Mouse (Mus musculus) layer of hippocampus, postnatal 14 days (tissue): ENCODE measurements around the gene Sorl1. TPM values are rescaled to one million over a fixed set of nuclear protein-coding genes. Genes with fewer than 3 reads are reported as not detected.
A peak's percentile ranks its signal among the peaks of the same experiment; 100 is the strongest.

ENCODE experiments used
- DNase-seq, 2 experiments: peaks; one replicate each; pipeline ENCODE4 v3.0.0; 2021 to 2022; ENCODE audit warnings: low spot score in 2 of 2, mixed read lengths in 1 of 2
- long read RNA-seq, 2 experiments: library from polyadenylated mRNA; stranded (forward); transcript quantifications; one replicate each; pipeline ENCODE4 v2.0.0; 2021
- total RNA-seq, 2 experiments: library from RNA; stranded (reverse); gene quantifications; 2 replicates each; pipeline ENCODE4 v1.2.3; 2021

Gene Sorl1
- 100 to 1,000 TPM; 135 to 139 TPM for total RNA-seq
- long read RNA-seq, experiment 1, full-length matches to known transcripts = 9 of 44 reads
- long read RNA-seq, experiment 1, partial matches to known transcripts = 21 of 44 reads
- long read RNA-seq, experiment 1, other reads (novel, unspliced or antisense) = 14 of 44 reads
- long read RNA-seq, experiment 2, full-length matches to known transcripts = 13 of 53 reads
- long read RNA-seq, experiment 2, partial matches to known transcripts = 22 of 53 reads
- long read RNA-seq, experiment 2, other reads (novel, unspliced or antisense) = 18 of 53 reads

GRCm38 (mm10) chr9:42123713-42124576 is at the start of gene Sorl1:
Gene Sorl1 (minus strand): TSS chr9:42124297.
- DNase-seq = peak; percentile 73 to 78

GRCm38 (mm10) chr9:42173781-42174180 is 49.7 kb upstream of the Sorl1 start:
- DNase-seq = no peak

DNA sequence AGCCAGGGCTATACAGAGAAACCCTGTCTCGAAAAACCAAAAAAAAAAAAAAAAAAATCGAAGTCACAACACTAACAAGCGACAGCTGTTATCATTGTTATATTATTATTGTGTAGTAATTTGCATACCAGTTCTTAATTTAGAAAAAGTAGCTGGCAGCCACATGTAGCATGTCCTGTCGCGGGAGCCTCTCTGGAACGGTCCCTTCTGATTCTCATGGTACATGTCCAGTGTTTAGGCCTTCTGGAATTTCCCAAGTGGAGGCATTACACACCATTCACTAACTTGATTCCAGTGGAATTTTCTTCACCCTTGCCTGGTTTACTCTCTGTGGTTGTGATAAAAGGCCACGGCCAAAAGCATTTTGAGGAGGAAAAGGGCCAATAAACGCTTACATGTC is 45.4 kb upstream of the Sorl1 start:
- no peak for DNase-seq

GRCm38 (mm10) chr9:42169025-42169424 is 44.9 kb upstream of the Sorl1 start:
- DNase-seq = no peak

- DNase-seq = no peak
Measured at GRCm38 (mm10) chr9:42164930-42165329, 40.8 kb upstream of the Sorl1 start.

- no peak for DNase-seq
Measured at GRCm38 (mm10) chr9:42163011-42163410, 38.9 kb upstream of the Sorl1 start.

- no peak for DNase-seq
Measured at GRCm38 (mm10) chr9:42159376-42159775, 35.3 kb upstream of the Sorl1 start.

GRCm38 (mm10) chr9:42158652-42159051 is 34.6 kb upstream of the Sorl1 start:
- DNase-seq = no peak

DNA sequence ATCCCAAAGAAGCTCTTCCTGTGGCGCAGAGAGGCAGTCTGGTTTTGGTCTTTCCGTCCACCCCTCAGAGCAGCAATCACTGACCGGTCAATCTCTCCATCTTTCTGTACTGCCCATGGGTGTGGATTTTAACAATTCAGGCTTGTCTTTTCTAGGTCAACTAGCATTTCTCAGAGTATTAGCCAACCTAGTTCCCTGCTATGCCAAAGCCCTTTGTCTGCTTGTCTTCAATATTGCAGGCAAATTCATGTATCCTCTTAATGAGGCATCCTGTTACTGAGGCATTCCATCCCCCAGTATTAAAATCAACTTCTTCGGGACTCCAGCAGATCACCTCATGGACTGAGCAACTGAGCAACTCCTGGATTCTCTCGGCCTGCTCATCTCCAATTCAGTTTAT is 33.9 kb upstream of the Sorl1 start:
- DNase-seq = no peak

- no peak for DNase-seq
Measured at GRCm38 (mm10) chr9:42156566-42156965, 32.5 kb upstream of the Sorl1 start.

DNA sequence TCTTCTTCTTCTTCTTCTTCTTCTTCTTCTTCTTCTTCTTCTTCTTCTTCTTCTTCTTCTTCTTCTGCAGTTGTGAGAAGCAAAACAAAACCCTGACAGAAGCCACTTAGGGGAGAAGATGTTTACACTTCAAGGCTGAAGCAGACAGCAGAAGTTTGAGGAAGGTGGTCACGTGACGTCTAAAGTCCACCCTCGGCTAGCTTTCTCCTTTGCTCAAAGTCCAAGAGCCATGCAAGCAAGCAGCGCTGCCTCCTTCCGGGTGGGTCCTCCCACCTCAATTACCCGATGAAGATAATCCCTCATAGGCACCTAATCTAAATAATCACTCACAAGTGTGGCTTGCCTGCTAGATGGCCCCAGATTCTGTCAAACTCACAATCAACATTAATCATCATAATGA is 30.6 kb upstream of the Sorl1 start:
- no peak for DNase-seq

DNA sequence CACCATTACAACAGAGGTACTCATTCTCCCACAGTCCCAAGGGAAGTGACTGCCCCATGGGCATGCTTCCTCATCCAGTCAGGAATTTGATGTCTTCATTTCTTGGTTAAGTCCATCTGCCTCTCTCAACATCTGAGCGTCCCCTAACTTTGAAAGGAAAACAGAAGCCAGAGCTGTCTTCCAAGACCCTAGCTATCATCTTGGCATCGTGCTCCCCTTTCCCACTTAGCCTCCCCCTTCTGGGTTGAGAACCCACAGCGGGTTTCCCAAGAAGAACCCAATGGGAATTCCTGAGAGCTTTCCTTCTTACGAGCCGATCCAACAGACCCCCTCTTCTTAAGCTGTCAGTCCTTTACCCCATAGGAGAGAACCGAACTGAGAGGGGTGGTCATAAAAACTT is 24.7 kb upstream of the Sorl1 start:
- DNase-seq = no peak

GRCm38 (mm10) chr9:42148036-42148435 is 23.9 kb upstream of the Sorl1 start:
- no peak for DNase-seq

DNA sequence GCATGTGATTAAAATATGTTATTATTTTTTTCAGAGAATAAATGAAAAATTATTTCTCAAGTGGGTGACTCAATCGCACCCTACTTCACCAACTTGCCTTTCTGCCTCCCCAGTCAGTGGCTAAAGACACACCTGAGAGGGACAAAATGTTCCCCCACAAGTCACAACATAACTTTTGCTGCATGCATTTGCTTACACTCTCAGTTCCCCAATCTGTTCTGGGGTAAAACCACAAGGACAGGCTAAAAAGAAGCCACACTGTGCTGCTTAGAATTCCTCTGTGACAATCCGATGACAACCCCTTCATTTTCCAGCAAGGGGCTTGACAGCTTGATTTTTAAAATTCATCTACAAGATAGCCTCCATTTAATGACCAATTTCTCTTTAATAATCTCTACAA is 22.4 kb upstream of the Sorl1 start:
- no peak for DNase-seq

DNA sequence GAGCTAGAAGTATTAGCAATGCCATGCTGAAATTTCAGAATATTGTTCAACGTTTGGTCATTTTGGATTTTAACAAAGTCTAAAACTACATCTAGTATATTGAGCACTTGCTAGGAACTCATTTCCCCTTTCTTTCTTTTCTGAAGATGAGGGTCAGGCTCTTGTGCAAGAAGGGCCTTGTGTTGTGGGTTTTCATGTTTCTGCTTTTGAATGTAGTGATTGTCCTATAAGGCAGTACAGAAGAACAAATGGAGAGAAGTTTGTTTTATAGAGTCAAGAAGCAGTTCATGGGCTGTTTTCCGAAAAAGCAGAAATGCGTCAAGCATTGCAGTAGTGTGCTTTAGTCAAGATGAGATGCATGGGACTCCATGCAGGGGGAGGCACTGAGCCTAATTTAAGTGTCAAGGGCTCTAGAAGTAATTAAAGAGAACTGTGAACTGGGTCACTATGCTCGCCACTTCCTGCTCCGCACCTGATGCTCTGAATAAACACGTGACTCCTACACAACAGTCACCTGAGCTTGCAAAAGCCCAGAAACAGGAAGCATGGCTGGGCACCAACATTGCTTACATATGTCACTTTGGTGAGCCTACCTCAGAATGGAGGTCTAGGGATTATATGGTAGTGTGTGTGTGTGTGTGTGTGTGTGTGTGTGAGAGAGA is 17.6 kb upstream of the Sorl1 start:
- no peak for DNase-seq

DNA sequence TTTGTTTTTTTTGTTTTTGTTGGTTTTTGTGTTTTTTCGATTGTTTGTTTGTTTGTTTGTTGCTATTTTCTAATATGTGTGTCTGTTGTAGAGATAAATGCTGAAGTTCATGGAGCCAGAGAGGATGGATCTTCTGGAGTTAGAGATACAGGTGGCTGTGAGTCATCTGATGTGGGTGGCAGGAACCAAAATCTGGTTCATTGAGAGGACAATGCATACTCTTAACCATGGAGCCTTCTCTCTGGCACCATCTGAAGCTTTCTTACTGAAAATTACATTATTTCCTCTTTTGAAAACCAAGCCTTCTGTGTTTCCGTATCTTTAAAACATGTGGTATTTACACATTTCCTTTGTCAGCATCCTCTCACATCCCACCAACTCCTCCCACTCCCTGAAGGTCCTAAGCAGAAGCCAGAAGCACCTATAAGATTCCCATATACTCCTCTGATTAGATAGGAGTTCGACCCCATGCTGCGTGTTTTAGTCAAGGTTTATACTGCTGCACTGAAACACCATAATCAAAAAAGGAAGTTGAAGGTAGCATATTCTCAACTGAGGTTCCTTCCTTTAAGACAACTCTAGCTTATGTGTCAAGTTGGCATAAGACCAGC is 14.3 kb upstream of the Sorl1 start:
- no peak for DNase-seq

DNA sequence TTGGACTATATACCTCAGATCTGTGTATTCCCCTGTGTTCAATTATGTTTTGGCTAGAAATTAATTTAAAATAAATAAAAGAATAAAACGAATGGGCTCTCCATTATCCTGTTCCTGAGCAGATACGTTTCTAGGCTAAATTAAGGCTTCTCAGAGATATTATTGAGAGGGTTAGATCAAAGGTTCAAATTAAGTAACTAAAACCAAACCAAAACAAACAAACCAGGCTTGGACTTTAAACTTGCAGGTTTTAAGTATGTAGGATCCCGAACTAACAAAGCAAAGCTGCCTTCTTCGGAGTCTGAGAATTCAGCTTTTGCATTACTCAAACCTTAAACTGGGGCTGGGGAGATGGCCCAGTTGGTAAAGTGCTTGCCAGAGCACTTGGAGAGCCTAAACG is 13.5 kb upstream of the Sorl1 start:
- DNase-seq = no peak

DNA sequence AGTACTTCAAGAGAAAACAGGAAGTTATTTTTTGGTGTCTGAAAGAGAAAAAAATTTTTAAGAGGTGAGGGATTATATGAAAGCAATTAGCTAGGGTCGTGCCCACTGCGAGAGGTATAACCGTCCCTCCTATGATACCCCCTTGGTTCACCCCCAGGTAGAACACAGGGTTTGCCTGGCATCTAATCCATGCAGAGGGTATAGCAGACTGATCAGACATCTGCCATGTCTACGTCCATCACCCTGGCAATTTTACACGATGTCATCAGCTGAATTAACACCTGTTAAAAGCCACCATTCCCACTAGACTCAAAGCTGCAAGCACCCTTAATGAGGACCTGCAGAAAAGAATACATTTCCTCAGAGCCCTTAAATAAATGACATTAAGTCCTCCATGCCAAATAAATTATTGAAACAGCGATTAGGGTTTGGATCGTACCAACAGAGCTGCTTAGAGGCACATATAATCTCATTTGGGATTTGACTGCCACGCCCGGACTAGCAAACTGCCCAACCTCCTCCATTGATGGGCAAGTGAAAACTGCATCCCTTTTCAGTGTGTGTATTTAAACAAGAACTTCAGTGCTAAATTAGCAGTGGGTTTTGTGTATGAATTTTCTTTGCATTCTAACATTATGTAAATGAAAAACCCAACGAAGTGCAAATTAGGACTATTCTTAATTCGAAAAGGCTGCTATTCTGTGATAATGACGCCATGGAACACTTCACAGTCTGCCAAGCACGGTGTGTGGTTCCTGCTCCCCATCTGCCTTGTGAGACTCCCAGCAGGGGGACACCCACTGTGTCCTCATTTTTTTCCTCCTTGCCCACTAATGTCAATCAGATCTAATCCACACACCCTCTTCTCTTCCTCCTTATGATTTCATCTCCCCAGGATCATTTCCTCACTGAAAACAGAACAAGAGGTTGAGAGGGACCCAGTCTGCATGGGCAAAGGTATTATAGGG is 7.0 kb upstream of the Sorl1 start:
- DNase-seq = peak in 1 of 2 experiments; percentile 72

- no peak for DNase-seq
Measured at GRCm38 (mm10) chr9:42127983-42128382, 3.9 kb upstream of the Sorl1 start.

DNA sequence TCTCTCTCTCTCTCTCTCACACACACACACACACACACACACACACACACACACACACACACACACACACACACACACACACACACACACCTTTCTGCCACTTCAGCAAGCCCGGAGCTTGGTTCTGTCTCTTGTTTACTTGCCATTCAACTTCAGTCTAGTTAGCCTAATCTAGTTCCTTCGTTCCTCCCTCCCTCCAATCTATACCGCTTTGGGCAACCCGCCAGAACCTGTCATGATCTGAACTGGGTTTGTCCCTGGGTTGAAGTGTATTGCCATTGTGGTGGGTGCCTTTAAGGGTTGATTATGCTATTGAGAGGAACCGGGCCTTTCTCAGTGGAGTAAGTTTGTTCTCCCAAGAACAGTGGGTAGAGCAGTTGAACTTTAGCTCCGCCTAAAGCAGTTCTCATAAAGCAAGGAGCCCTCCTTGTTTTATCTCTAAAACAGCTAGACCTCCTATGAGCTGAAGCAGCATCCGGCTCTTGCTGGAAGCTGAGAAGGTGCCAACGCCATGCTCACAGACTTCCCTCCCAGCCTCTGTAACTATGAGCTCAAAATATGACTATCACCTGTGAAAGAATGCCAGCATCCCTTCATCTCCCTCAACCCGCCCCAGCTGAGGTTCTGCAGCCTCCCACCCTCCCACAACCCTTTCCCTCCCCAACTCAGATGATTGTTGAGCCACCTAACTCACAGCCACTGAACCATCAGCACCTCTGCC is 1.3 kb upstream of the Sorl1 start:
- DNase-seq = no peak
